Mouse (Mus musculus): ENCODE data around the gene Irak1bp1.

The Irak1bp1 gene

GRCm38 (mm10) chr9:82877078-82877477 is 47.7 kb downstream of the Irak1bp1 start:
- no peak for DNase-seq (ENCODE audit: low spot score in 2 of 2)

- DNase-seq (ENCODE audit: low spot score in 2 of 2) = no peak
Measured at GRCm38 (mm10) chr9:82884177-82884576, 54.8 kb downstream of the Irak1bp1 start.

GRCm38 (mm10) chr9:82888645-82889044 is 59.3 kb downstream of the Irak1bp1 start:
- DNase-seq (ENCODE audit: low spot score in 2 of 2) = no peak

Measured in spleen, postnatal 14 days (tissue).